Mouse (Mus musculus) cortical plate, adult 2 months (tissue): Measurements from ENCODE around the gene Samd11. TPM values are rescaled to one million over a fixed set of nuclear protein-coding genes. Genes with fewer than 3 reads are reported as not detected.

ENCODE experiments used
- H3K27ac ChIP-seq: fragments of 200-500 bp; 2 replicates; pipeline ENCODE4 v1.5.1; 2012; ENCODE audit warnings: low read length, control low read depth, inconsistent platforms; ENCODE audit not compliant: insufficient read depth
- H3K4me1 ChIP-seq: fragments of 200-500 bp; 2 replicates; pipeline ENCODE4 v1.6.1; 2011; ENCODE audit warnings: low read length; ENCODE audit not compliant: control insufficient read depth, insufficient read depth
- H3K4me3 ChIP-seq: fragments of 200-500 bp; 2 replicates; pipeline ENCODE4 v1.5.1; 2011; ENCODE audit warnings: mild to moderate bottlenecking, low read length, control low read depth; ENCODE audit not compliant: insufficient read depth
- CTCF ChIP-seq: fragments of 200-500 bp; IDR thresholded peaks from 2 replicates; pipeline ENCODE4 v1.5.1; 2011; ENCODE audit warnings: mild to moderate bottlenecking, control low read depth, low read length; ENCODE audit not compliant: insufficient read depth; ENCODE audit errors: extremely low read depth
- POLR2A ChIP-seq: fragments of 200-500 bp; IDR thresholded peaks from 2 replicates; pipeline ENCODE4 v1.6.1; 2011; ENCODE audit warnings: mild to moderate bottlenecking, low read length, control low read depth; ENCODE audit not compliant: insufficient read depth; ENCODE audit errors: extremely low read depth
- polyA plus RNA-seq: library from polyadenylated mRNA; depleted of rRNA; stranded (reverse); fragments of >200 nt; gene quantifications from 2 replicates; pipeline ENCODE4 v1.2.3, GENCODE M21; 2012

The Samd11 gene
- polyA plus RNA-seq, 1 experiment = 3.2 TPM

GRCm38 (mm10) chr4:156216196-156216595 lies 39.3 kb downstream of the Samd11 start:
- H3K4me1 ChIP-seq = no peaks in the 10 kb centered on the region
- TF ChIP-seq POLR2A (no peak), CTCF (no peak)
- no peak overlapping the region for H3K27ac ChIP-seq
- no peak overlapping the region for H3K4me3 ChIP-seq

- H3K4me3 ChIP-seq = no peak within 1 kb of the TSS
- TF ChIP-seq POLR2A (no peak), CTCF (no peak)
- H3K4me1 ChIP-seq = no peaks in the 10 kb centered on the region
- no peak within 1 kb of the TSS for H3K27ac ChIP-seq
Measured at GRCm38 (mm10) chr4:156215649-156216048, 39.8 kb downstream of the Samd11 start, which contains the start of gene Perm1. TSS of gene Perm1 (plus strand) at chr4:156215868.

GRCm38 (mm10) chr4:156213134-156213533 lies 42.3 kb downstream of the Samd11 start:
- Histone ChIP-seq H3K4me1 (no peaks in the 10 kb centered on the region), H3K4me3 (no peak overlapping the region), H3K27ac (no peak overlapping the region)
- TF ChIP-seq POLR2A (no peak), CTCF (no peak)

GRCm38 (mm10) chr4:156209963-156210635 lies 45.4 kb downstream of the Samd11 start:
- Histone ChIP-seq H3K4me3 (no peak overlapping the region), H3K4me1 (no peaks in the 10 kb centered on the region), H3K27ac (no peak overlapping the region)
- TF ChIP-seq CTCF (no peak), POLR2A (no peak)

GRCm38 (mm10) chr4:156208872-156209271 lies 46.6 kb downstream of the Samd11 start:
- H3K27ac ChIP-seq = no peak overlapping the region
- H3K4me3 ChIP-seq = no peak overlapping the region
- H3K4me1 ChIP-seq = no peaks in the 10 kb centered on the region; the same call in 1 of the 2 replicates
- TF ChIP-seq CTCF (no peak), POLR2A (no peak)

- Histone ChIP-seq H3K27ac (no peak overlapping the region), H3K4me1 (no peaks in the 10 kb centered on the region; the same call in 1 of the 2 replicates), H3K4me3 (peak overlapping the region; percentile 52)
- TF ChIP-seq CTCF = no peak
- TF ChIP-seq POLR2A = no peak
Measured at GRCm38 (mm10) chr4:156203413-156204131, 51.9 kb downstream of the Samd11 start.

GRCm38 (mm10) chr4:156203001-156203412 lies 52.5 kb downstream of the Samd11 start, which contains the start of gene AW011738:
TSS of gene AW011738 (plus strand) at chr4:156203304.
- no peak within 1 kb of the TSS for H3K27ac ChIP-seq
- H3K4me1 ChIP-seq = no peaks in the 10 kb centered on the region; the same call in 1 of the 2 replicates
- TF ChIP-seq POLR2A (0 out of 2 replicates have a peak, but pooled peaks have one; percentile 34), CTCF (no peak)
- peak within 1 kb of the TSS; percentile 52 for H3K4me3 ChIP-seq

GRCm38 (mm10) chr4:156202462-156202893 lies 53.0 kb downstream of the Samd11 start:
- H3K4me3 ChIP-seq = peak overlapping the region; percentile 52
- H3K4me1 ChIP-seq = no peaks in the 10 kb centered on the region; the same call in 1 of the 2 replicates
- TF ChIP-seq POLR2A = no peak
- TF ChIP-seq CTCF = no peak
- no peak overlapping the region for H3K27ac ChIP-seq

- Histone ChIP-seq H3K4me3 (peak within 1 kb of the TSS; percentile 8; the same call in 1 of the 2 replicates), H3K4me1 (no peaks in the 10 kb centered on the region; the same call in 1 of the 2 replicates), H3K27ac (peak within 1 kb of the TSS; percentile 35; the same call in 1 of the 2 replicates)
- TF ChIP-seq CTCF (no peak), POLR2A (peak; percentile 38; the same call in 1 of the 2 replicates)
Measured at GRCm38 (mm10) chr4:156200623-156201475, 54.6 kb downstream of the Samd11 start, which contains the start of gene Isg15. TSS of gene Isg15 (minus strand) at chr4:156200818.
